Mouse (Mus musculus): ENCODE data around the gene Tollip.
A peak's percentile ranks its signal among the peaks of the same experiment; 100 is the strongest.

Tollip gene

DNA sequence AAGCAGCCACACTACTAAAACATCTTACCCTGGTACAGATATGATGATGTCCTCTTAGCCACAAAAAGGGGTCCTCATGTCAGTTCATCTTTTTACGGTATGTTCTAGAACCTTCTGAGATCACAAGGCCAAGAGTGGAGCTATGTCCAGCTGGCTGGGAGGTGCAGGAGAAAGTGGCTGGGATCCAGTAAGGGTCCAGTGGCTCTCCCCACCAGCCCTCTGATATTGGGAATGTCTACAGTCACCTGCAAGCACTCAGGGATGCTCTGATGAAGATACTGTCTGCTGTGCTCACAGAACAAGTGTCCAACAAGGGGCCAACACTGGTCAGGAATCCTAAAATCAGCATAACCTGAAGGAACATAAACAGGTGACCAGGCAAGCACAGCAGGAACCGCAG, at the start of gene Tollip:
Gene Tollip (minus strand): TSS at position 101 of the 400 bp plus-strand sequence.
- no peak for DNase-seq (ENCODE audit: extremely low spot score)

DNA sequence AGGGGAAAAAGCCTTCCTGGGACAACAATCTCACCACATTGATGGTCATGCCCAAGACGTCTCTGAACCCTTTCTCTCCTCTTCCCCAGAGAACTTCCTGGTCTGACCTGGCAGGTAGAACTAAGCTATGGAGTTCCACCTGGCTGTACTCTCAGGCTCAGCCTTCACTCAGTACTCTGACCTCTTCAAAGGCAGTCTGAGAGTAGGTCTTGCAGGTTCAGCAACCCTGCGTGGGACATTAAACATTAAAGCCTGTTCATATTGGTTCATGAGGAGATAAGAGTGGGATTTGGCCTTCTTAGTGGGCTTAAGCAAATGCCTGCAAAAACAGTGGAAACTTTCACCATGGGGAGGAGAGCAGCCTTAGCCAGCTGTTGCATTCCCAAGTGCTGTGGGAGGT, 48.0 kb upstream of the Tollip start:
- DNase-seq (ENCODE audit: extremely low spot score): no peak

DNA sequence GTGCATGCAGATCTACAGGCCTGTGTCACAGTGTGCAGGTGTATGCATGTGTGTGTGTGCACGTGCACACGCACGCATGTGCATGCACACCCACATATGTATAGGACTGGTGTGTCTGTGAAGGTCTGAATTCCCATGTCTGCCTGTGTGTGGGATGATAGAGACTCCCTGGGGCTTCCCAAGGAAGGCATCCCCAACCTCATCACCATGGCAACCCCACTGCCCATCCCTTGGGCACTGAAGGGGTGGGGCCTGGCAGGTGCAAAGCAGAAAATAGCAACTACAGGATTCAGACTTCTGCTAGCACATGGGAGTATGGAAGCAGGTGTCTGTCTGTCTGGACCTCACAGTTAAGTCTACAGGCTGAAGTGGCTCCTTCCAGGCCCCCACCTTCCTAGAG, 44.2 kb upstream of the Tollip start:
- DNase-seq (ENCODE audit: extremely low spot score): no peak

DNA sequence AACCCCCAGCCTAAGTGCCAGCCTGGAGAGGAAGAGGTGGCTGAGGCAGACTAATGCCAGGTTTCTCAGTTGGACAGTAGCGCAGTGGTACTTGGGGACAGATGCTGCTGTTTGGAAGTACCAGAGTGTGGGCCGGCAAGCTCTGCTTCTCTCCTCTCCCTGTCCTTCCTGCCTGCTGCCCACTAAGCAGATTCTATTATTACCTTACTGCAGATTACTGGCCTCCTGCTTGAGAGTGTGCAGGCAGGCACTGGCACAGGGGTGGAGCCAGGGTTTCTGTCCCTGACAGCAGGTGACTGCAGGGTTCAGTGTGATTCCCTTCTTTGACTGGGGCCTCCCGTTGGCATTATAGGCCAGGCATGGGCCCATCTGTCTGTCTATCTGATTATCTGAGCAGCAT, 43.2 kb upstream of the Tollip start:
- no peak for DNase-seq (ENCODE audit: extremely low spot score)

DNA sequence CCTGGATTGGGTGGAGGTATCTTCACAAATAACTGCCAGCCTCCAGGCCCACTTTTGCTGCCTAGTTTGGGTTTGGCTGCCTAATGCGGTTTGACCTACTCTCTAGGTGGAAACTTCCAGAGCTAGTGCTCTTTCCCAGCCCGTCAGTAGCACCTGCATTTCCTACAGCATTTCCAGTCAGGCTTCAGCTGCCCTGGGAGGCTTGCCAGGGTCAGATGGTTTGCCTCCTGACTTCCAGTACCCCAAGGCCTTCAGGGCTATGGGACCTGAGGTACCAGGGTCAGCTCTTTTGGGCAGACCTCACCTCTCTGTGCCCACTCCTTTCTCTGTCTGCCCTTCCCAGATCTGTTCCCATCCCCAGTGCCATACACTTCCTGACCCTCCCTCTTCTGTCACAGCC, 42.6 kb upstream of the Tollip start:
- no peak for DNase-seq (ENCODE audit: extremely low spot score)

DNA sequence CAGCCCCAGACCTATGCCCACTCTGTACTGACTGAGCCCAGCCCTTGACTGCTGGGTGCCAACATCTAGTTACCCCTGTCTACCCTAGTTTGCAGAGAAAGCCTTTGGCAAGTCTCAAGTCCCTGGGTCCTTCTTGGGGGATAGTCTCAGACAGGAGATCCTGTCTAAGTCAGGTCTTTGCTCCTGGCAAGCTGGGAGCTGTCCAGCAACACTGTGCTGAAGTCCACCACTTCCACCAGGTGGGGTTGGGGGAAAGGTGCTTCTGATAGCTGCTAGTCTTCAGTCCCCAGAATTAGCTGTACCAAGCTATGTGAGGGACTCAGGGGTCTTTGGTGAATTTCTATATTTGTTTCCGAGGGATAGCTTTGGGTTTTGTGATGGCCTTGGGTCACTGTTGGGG, 40.8 kb upstream of the Tollip start:
- DNase-seq (ENCODE audit: extremely low spot score): no peak

DNA sequence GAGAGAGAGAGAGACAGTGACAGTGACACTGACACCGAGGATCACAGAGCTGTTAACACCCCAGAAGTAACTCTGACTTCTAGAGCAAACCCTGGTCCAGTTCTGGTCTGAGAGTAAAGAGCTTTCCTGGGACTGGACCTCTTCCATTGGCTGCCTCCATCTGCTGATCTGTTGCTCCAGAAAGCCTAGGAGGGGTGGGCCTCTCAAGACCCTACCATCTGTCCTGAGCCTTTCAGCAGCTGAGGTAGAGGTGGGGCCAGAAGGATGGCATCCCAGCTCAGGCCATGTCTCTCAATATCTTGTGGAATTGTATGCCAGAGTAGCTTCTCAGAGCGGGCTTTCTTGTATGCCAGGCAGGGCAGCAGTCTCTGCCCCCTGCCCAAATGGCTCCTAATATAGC, 39.9 kb upstream of the Tollip start:
- DNase-seq (ENCODE audit: extremely low spot score): no peak

DNA sequence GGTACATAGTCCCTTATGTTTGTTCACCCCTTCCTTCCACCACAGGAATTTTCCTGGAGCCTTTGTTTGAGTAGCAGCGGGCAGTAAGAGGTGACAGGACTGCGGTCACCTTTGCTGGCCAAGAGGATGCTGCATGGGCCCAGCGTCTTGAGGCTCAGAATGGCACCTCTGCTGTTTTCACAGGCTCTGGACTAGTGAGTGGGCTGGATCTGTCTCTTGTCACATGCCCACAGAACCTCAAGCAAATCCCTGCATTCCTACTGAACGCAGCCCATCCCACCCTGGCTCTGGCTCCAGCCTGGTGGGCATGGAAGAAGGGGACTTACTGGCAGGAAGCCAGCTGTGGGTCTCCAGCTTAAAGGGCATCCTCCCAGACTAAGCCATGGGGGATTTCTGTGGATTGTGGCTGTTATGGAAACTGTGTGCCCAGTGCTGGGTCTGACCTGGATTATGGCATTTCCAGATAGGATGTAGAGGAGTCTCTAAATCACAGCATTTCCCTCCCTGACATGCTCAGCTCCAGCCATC, 39.3 kb upstream of the Tollip start:
- DNase-seq (ENCODE audit: extremely low spot score): no peak

DNA sequence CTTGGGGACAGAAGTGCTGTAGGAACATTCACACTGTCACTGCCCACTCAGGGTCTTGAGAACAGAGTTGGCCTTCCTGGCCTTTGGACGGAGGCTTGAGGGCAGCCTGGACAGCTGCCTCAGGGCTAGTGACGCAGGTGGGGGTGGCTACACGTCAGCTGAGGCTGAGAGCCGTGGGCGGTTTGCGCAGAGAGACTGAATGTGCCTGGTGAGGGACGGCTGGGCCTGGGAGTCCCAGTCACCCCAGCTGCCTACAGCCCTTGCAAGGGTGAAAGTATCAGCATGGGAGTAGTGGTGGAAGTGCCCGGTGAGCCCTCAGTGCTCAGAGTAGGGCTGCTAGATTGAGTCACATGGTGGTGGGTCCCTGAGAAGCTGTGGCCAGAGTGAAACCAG, 37.9 kb upstream of the Tollip start:
- DNase-seq (ENCODE audit: extremely low spot score): no peak

DNA sequence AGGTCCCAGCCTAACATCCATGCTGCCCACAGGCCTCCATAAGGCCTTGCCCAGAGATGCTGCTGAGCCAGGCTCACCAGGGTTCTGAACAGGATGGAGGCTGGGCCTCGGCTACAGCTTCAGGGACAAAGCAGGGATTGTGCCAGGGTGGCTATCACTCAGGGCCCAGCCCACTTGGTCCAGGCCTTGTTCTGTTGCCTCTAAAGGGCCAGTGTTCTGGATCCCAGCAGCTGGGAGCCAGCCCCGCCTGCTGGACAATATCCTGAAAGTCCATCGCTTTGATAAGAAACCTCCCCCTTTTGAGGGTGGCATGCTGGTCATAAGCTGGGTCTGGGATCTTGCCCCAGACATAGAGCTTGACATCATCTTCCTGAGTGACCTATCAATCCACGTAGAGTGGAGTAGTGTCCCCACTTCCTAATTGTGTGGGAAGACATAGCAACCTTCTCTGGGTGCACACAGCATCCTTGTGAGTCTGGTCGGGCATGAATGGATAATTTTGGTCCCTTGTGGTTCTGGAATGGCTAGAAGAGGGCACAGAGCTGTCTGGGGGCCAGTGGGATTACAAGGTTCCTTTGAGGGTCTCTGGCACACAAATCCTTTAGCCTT, 37.4 kb upstream of the Tollip start:
- DNase-seq (ENCODE audit: extremely low spot score): no peak

DNA sequence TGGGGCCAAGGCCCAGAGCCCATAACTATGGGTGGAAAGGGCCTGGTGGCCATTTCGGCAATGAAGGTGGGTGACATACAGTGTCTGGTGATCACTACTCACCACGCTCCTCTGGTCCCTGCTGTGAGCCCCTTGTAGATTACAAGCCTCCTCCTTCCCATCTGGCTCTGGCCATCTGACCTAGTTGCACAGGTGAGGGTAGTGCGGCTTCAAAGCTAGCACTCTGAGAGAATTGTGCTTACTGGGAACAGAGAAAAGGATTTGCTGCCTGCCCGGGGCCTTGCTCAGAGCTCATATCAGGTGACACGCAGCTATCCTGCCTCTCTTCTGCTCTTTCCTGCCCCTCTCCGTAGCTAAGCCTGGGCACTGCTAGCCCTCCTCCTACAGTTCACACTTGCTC, 35.3 kb upstream of the Tollip start:
- DNase-seq (ENCODE audit: extremely low spot score): no peak

DNA sequence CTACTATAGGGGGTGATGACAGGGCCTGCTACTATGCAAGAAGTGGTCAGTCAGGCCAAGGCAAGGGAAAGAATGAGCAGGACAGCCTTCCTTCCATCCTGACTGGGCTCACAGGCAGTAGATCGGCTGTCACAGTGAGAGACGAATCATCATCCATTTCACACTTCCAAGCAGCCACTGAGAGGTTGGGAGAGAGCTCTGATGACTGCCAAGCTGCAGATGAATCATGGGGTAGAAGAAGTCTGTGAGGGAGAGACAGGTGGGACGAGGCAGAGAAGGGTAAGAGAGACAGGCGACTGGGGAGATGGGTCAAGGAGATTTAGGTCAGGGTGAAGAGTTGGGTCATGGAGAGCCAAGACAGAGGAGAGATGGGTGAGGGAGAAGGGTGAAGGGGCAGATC, 34.6 kb upstream of the Tollip start:
- no peak for DNase-seq (ENCODE audit: extremely low spot score)

DNA sequence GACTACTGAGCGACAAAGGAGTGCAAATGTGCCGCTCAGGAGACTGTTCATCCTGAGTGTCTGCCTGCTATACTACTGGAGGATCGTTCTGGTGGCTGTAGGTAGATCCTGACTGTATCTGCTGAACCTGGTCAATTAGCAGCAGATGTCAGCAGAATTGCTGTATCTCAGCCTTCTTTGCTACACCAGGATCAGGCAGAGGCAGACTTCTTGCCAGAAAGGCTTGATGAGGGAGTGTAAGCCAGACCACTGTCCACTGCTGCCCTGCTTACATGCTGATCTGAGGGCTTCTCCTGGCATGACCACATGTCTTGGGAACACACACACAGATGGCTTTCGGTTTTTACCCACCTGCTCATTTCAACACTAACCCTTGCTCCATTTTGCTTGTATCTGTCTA, 33.5 kb upstream of the Tollip start:
- no peak for DNase-seq (ENCODE audit: extremely low spot score)

DNA sequence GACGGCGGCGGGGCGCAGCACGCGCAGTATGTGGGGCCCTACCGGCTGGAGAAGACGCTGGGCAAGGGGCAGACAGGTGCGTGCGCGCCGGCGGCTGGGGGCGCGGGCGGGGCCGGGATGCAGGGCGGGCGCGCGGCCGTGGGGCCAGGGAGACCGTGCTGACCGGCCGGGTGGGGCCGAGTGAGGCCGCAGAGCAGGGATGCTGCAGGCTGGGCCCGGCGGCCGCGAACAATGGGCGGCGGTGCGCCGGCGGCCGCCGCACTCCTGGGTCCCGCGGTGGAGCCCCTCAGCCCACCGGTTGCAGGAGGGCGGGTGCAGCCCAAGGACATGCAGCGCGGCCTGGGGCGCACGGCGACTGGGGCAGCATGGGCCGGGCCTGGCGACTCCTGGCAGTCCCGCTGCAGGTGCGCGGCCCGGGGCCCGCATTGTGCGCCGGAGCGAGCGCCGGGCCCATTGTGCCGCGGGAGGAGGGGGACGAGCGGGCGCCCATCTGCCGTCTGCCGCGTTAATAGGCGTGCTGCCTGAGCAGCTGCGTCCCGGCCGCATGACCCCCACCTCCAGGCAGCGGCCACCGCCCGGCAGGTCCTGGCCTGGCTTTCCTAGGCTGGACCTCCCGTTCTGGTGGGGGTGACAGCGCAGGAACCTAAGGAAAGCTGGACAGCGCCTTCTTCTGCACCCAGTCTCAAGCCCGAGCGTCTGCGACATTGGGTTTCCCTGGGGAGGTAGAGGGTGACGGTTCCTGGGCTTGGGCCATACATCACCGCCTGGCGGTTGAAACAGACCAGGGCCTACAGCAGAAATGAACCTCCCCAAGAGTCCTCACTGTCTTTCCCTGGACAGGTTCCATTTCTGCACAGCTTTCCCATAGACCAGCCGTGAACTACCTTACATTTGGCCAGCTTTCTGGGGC, 32.1 kb upstream of the Tollip start:
- peak; percentile 57 for DNase-seq (ENCODE audit: extremely low spot score)

DNA sequence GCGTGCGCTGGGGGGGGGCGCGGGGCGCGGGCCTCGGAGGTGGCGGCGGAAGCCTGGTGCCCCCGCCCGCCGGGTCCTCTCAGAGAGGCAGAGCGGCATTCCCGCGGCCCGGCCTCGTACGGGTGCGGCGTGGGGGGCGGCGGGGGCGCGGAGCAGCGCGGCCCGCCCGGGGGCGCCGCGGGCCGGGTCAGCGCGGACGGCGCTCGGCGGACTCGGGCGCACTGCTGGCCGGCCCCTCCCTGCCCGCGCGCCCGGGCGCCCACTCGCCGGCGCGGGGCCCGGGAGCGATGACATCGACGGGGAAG, 31.4 kb upstream of the Tollip start:
- no peak for DNase-seq (ENCODE audit: extremely low spot score)

DNA sequence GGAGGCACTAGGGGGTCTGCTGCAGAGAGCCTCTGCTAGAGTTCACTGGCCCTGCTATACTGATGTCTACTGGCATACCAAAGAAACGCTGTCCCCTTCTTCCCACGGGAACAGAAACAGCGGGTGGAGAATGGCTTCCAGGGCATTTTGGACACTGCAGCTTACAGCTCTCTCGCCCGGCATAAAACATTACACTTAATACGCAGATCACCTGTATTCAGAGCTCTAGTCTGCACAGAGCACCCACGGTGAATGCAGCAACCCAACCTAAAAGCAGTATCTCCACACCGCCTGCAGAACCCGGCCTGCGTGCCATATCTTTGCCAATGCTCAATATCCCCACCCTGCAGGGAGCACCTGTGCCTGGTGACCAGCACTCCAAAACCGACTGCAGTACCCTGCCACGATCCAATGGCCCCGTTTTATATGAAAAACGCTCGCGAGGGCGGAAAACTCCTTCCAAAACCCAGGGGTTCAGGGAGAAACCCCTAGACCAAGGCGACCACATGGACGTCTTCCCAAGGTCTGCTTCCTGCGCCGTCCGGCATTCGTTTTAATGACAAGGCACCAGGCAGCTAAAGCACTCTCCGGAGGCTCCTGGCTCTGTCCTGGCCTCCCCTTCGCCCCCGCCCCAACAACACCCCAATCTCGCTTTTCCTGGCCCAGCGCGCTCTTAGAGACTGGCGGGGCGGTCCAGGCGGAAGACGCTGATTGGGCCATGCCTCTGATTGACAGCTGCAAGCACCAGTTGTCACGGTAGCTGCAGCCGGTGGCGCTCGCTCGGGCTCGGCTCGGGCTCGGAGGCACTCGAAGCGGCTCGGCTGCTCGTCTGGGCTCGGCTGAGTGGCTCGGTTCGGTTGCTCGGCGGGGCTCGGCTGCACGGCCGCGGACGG, 30.8 kb upstream of the Tollip start, which contains the start of gene Brsk2:
Gene Brsk2 (plus strand): TSS at position 846 of the 893 bp plus-strand sequence.
- peak; percentile 91 for DNase-seq (ENCODE audit: extremely low spot score)

DNA sequence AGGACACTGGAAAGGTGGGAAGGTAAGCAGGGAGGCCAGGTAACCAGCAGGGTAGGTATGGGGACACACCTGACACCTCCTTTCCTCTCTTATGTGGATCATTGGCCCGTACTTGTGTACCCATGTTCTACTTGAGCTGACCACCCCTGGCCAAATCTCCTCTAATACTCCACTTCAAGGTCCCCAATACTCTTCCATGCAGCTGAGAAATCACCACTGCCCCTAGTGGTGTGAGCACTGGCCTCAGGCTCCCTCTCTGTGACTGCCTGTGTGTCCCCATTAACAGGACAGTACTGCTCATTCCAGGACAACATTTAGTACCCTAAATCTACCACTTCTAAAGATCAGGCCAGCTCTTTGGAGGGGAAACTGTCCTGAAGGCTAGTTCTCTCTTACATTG, 29.7 kb upstream of the Tollip start:
- no peak for DNase-seq (ENCODE audit: extremely low spot score)

DNA sequence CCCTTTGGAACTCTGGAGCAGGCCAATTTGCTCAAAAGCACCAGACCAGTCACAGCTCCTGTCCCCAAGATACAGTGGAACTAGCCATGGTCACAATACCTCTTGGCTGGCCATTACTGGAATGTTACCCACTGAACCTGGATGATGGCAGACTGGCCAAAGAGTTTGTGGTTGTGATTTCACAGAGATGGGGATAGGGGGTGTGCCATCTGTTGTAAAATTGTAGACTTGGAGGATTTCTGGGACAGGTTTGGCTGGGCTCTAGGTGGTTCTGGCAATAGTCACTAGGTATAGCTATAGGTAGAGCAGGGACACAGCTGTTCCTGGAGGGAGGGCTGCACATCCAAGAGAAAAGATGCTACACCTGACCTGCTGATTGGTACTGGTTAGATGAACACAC, 29.2 kb upstream of the Tollip start:
- DNase-seq (ENCODE audit: extremely low spot score): no peak

DNA sequence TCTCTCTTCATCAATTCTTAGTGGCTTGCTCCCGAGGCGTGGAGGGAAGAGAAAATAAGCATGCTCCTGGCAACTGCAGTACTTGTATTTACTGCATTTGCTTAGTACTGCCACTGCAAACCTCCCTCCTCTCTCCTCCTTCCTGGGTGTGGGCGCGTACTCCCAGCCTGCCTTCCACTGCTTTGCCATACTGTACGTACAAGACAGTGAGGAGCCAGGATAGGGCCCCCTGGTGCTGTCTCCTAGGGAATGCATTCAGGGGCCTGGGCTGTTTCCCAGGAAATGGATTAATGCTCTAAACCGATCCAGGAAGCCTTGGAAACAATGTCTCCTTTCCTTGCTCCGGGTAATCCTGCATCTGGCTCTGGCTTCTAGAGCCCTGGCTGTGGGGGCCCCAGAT, 27.6 kb upstream of the Tollip start:
- DNase-seq (ENCODE audit: extremely low spot score): no peak

DNA sequence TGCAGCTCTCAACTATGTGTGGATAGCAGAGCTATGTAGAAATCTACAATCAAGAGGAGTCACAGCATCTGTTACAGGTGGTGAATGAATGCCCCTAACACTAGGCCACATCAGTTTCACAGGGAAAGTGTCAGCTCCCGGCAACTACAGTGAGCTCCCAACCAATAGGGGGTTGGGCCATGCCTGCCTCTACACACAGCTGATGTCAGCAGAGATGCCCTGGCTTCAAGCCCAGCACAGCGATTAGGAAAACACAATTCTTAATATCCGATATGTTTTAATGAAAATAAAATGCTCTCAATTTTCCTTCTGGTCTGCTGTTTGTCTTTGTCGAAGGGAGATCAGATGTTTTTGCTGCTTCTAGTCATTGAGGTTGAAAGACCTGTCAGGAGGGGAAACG, 25.1 kb upstream of the Tollip start:
- no peak for DNase-seq (ENCODE audit: extremely low spot score)

DNA sequence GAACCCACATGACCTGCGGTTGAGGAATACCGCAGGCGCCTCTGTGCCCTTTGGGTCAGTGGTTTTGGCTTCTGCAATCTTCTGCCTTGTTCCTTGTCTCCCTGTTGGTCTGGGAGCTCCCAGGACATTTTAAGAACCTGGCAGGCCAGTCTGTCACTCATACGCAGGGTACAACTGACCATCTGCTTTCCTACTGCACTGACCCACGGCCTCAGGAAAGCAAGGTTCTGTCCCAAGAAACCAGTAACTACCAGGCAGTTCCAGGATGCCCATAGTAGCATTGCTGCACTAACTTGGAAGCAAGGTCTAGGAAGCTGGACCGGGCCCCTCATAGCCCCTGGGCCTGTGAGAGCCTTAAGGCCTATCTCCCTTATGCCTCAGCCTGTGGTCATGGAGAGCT, 16.6 kb upstream of the Tollip start:
- DNase-seq (ENCODE audit: extremely low spot score): no peak

DNA sequence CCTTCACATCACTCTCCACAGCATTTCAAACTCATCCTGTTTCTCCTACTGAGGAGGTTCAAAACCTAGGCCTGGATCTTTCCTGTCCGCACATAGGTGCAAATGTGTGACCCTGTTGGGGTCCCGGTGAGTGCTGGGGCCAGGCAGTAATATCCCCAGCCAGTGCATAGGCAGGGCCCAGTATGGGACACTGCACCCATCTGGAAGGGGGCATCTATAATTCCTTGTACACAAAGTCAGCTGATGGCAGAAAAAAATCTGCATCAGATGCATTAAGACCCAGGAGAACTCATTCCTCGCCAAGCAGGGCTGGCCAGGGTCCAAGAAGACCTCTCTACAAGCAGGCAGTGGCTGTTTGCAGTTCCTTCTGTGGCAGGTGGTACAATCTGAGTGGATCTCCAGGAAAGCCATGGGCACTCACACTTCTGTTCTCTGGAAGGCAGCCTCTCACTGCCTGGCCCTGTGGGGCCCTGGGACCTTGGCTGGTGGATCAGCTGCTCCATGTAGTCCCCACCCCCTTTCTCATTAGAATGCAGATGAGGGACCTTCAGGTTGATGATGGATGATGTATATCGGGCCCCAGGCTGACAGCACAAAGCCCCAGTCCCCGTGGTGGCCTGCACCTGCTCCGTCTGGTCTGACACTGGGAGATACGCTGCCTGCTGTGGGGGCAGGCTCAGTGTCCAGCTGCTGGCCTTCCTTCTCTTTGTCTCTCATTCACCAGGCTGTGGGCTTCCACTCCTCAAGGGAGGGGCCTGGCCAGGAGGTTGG, 16.0 kb upstream of the Tollip start:
- DNase-seq (ENCODE audit: extremely low spot score): no peak

All from embryo, embryonic 9.5 days (tissue).